Mouse (Mus musculus) gastrocnemius, adult 8-10 months (tissue): Measurements from ENCODE around the gene Nup88. TPM values are rescaled to one million over a fixed set of nuclear protein-coding genes. Genes with fewer than 3 reads are reported as not detected.

Experiments used
- total RNA-seq, 4 experiments: library from RNA; stranded (reverse); gene quantifications; 2 replicates each; pipeline ENCODE4 v1.2.4; 2022

Gene Nup88
- total RNA-seq, 4 experiments from 2014 or later = 26.4 to 38.5 (median 31.9) TPM

Other genes starting within 250 kb of the Nup88 start
- 10 to 100 TPM; 12.5 to 14.8 (median 13.5) TPM for gene Zfp3, start 205.8 kb downstream of the Nup88 start, total RNA-seq
- not detected for gene Scimp, start 157.4 kb downstream of the Nup88 start, total RNA-seq
- gene Rabep1, start 125.2 kb downstream of the Nup88 start, total RNA-seq = 10 to 100 TPM; 36.0 to 42.2 (median 41.6) TPM
- 10 to 100 TPM; 10.9 to 16.4 (median 12.2) TPM for gene Rpain, start 240 bp upstream of the Nup88 start, total RNA-seq
- gene C1qbp, start 13.1 kb upstream of the Nup88 start, total RNA-seq = 100 to 1,000 TPM; 119 to 137 (median 127) TPM
- gene Dhx33, start 34.5 kb upstream of the Nup88 start, total RNA-seq = 10 to 100 TPM in 1 of 4 experiments, 1 to 10 TPM in 3; 6.5 to 10.2 (median 8.3) TPM
- gene Mis12, start 49.6 kb upstream of the Nup88 start, total RNA-seq = 1 to 10 TPM; 3.6 to 6.5 (median 4.6) TPM
- 10 to 100 TPM in 3 of 4 experiments, 1 to 10 TPM in 1; 9.8 to 15.4 (median 13.4) TPM for gene Derl2, start 49.9 kb upstream of the Nup88 start, total RNA-seq
- gene 6330403K07Rik, start 63.5 kb upstream of the Nup88 start, total RNA-seq = under 1 TPM in 2 of 4 experiments, not detected in 2; 0.53 to 0.64 TPM
- gene Nlrp1a, start 174.7 kb upstream of the Nup88 start, total RNA-seq = under 1 TPM; 0.22 to 0.27 (median 0.25) TPM